Mouse (Mus musculus): ENCODE measurements around the gene Map3k1.

Map3k1 gene

GRCm38 (mm10) chr13:111808637-111809465 lies at the start of gene Map3k1:
Map3k1 (minus strand) TSS chr13:111808993.
- DNase-seq = peak; percentile 88

DNA sequence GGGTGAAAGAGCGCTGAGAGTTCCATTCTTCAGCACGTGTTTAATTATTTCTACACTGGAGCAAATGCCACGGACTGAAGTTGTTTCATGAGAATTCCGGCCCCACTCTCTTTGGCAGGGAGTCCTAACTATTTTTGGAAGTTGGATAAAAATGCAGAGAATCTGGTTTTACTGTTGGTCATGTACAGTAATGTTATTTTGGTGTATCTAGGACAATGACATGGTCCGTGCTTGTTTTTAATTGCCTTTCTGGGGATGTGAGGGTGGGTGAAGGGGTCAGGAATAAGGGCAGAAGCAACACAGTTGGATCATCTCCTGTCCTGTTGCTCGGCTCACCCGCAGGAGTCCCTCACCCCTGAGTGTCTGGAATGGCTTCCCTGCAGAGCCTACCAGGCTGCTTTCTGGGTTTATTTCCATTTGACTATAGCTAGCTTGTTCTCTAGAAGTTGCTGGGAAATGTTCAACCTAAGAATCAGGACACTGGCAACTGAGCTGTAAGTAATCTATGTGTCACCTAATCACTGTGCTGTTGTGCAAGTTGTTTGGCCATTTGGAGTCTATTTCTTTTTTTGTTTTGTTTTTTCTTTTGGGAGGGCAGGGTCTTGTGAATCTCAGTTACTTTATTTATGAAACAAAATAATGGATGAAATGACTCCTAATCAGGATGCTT lies 48.1 kb upstream of the Map3k1 start:
- no peak for DNase-seq

DNA sequence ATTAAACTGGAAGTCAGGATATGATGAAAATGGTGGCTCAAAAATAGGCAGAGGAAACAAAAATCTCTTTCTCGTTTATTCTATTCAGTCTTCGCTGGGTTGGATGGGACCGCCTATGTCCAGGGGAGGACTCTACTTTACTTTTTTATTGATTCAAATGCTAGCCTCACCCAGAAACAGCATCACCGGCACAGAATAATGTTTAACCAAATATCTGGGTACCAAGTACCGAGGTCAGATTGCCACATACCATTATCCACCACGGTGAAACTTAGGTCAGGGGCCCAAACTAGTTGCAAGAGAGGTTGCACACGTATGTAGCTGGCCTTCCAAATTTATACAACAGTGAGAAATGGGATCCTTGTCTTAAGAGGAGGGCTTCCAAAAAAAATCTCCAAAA lies 47.4 kb upstream of the Map3k1 start:
- DNase-seq = no peak

DNA sequence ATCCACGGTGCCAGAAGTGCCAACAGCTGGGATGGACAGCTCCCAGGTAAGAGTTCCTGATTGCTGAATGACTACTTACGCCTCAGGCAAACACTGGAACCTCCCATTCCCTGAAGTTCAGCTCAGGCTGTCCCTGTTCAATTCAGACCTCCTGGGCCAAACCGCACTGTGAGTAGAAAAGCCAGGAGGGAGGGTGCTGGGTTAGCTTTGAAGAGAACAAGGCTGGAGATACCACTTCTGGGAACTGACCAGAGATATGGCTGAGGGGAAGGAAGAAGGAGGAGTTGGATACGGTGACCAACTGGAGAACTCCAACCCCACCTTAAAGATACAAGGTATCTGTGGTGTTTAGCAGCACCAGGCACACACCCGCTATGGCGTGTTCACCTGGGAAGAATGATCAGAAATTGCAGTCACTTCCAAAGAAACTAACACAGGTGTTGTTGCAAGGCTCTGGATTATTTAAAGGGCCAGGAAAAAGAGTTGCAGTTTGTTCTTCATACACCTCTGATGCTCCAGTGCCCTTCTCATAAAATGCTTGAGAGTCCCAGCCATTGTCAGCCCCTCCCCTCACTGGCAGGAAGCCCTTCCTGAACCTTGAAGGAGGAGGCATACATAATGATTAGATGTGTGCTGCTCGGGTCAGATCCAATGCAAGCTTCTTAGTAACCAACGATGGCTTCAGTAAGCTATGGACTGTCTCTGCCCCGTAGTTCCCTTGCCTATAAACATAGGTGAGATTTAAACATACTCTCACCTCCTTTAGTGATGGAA lies 43.8 kb upstream of the Map3k1 start:
- no peak for DNase-seq

DNA sequence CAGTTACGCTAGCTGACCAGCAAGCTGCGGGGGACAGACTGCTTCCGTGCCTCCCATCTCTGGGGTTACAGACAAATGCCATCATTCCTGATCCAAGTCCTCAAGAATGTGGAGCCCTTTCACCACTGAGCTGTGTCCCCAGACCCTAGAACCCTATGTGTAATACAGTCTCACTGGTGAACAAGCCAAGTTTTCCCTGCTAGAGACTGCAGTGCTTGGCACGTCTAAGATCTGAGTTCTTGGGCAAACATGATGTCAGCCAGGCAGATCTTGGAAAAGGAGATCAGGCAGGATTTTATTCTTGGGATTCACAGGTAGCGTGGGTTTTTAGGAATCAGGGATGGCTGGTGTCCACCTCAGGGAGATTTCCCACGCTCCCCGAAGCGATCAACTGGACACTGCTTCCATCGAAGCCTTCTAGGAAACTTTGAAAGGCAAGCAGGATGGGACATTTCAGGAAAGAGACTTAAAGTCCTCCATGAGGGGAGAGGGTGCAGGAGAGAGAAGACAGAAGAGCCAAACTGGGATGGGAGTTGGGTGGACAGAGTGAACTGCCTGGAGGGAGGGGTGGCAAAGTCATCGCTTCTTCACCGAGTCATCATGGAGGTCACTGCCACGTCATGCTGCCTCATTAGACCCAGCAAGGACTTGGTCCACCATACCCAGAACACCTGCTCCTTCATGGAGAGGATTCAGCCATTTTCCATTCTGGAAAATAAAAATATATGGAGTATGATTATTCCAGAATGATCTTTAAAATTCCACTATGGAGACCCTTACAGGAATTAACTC lies 41.4 kb upstream of the Map3k1 start:
- DNase-seq = no peak

DNA sequence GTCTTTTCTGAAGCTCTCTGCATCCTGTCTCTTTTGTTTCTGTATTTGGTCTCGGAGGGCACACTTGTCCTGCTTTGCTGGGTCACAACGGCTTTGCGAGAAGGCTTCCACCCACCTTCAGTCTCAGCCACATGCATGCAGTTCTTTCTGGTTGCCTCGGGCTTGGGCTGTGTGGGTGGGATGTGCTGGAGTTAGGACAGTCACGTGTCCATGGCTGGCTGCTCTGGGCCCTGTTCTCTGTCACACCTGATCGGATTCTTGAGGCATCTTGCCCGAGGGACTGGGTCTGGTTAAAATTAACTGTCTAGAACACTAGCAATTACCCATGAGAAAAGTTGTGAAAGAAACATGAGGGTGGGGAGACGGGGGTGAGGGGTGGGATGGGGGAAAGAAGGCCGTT lies 36.7 kb upstream of the Map3k1 start:
- DNase-seq = no peak

GRCm38 (mm10) chr13:111844313-111844712 lies 35.5 kb upstream of the Map3k1 start:
- DNase-seq = no peak

DNA sequence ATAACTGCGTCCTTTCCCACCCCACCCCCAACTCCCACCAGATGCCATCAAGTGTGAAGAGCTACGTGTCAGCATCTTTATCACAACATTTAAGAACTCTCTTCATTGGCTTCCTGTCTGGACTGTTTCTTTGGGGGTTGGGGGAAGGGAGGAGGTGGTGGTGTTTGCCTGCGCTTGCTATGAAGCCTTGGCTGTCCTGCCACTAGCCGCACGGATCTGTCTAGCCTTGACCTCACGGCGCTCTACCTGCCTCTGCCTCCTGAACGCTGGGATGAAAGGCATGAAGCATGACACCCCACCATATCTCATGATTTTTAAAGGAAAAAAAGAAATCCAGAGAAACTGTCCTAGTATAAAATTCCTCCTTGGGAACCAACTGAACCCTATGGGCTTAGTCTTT lies 27.0 kb upstream of the Map3k1 start:
- DNase-seq = no peak

DNA sequence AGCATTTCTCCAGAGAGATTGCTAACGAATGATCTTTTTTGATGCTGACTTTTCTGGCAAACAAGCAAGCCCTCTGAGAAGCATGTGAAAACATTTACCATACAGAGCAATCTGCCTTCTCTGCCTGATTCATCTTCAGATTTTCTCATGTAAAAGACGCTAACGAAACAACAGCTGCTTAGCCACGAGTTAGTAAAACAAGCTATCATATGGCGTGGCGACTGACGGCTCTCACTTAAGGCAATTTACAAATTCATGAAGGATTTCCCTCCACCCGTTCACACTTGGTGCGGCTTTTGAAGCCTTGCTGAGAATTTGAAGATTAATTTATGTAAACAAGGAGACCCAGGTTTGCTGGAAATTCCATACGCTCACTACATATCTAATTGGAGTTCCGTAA lies 25.8 kb upstream of the Map3k1 start:
- DNase-seq = no peak

- no peak for DNase-seq
These were observed 20.7 kb upstream of the Map3k1 start for GRCm38 (mm10) chr13:111829473-111829872.

- DNase-seq = no peak
These were observed 18.7 kb upstream of the Map3k1 start for GRCm38 (mm10) chr13:111827481-111827880.

GRCm38 (mm10) chr13:111824178-111824577 lies 15.4 kb upstream of the Map3k1 start:
- no peak for DNase-seq

DNA sequence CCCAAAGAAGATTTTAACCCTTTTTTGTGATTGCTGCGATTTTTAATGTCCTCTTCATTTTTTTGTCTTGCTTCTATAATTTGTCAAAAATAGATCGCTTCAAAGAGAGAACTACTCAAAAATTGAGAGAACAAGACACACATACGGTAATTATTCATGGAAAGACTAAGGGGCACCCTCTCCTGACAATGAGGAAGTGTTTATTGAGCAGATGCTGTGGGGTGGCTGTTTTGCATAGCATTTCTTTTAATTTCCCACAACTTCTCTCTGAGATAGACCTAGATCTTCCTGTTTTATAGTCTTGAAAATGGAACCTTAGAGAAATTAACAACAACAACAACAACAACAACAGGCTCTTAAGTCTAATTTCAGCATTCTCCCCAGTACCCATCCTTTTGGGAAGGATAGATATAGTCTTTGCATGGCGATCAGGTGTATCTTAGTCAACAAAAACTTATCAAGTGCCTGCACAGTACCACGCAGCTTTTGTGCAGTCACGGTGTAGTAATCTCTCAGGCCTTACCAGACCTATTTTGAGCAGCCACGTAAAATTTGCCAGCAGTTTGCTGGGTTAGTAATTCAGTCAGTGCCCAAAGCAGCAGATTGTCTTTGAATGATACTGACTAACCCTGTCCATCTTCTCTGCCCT lies 13.1 kb upstream of the Map3k1 start:
- no peak for DNase-seq

- no peak for DNase-seq
These were observed 11.0 kb upstream of the Map3k1 start for GRCm38 (mm10) chr13:111819618-111820385.

DNA sequence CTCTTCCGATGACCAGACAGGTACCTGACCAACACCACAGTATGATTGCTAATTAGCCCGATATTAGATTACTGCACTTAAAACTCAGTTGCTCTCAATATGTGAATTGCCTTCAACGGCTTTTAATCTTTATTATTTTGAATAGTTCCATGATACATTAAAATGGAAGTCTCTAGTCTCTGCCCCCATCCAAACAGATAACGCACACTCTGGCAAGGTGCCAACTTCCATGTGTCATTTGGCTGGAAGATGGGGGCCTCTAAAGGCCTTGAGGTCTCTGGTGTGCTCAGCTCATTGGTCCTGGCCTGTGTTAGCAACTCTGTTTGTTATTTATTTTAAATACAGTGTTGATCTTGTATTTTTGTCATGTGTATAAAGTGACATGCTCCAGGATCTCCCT lies 10.3 kb upstream of the Map3k1 start:
- DNase-seq = no peak

DNA sequence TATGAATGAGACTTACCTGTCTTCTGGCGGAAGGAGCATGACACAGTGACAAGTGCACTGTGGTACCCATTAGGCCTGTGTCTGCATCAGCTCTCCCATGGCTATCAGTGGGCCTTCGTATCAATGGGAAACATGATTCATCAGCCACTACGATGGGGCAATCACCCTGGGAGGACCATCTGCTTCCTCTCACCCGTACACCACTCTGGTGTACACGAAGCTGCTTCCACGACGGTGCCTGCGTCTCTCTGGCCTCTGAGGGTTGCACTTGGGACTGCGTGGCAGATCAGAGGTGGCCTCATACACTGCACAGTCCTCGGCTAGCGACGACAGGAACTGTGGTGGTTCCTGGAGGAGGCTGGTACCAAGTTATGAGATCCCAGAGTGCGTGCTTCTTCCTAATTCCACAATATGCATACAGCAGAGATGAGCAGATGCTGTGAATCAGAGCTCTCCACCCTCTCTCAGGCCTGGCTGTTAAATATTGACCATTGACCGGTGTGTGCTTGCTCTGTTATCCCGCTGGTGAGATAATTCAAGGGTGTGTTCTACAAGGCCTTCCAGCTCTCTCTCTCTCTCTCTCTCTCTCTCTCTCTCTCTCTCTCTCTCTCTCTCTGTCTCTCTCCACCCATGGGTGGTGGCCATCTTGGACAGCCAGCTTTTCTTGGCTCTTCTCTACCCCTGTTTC lies 9.6 kb upstream of the Map3k1 start:
- DNase-seq = no peak

GRCm38 (mm10) chr13:111817773-111818172 lies 9.0 kb upstream of the Map3k1 start:
- no peak for DNase-seq

DNA sequence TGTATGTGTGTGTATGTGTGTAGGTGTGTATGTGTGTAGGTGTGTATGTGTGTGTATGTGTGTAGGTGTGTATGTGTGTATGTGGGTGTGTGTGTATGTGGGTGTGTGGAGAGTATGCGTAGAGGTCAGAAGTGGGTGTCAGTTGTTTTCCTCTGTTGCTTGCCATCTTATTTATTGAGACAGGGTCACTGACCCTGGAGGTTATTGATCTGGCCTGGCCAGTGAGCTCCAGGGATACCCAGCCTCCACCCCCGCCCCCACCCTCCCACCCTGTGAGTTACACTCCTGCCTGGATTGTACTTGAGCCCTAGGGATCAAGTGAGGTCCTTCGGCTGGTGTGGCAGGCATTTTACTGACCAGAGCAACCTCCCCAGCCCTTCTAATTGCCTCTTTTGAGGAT lies 7.6 kb upstream of the Map3k1 start:
- DNase-seq = no peak

- DNase-seq = no peak
These were observed 6.7 kb upstream of the Map3k1 start for GRCm38 (mm10) chr13:111815486-111815885.

DNA sequence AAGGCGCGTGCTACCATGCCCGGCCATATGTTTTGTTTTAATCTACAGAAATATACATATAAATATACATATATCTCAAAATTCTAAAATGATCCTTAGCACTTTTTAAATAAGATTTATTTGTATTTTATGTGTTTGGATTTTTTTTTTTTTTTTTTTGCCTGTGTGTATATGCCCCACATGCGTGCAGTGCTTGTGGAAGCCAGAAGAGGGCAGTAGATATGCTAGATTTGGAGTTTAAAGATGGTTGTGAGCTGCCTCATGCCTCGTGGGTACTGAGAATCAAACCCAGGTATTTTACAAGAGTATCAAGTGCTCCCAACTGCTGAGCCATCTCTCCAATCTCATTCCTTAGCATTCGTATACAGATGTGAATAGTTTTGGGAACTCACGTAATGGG lies 6.2 kb upstream of the Map3k1 start:
- DNase-seq = no peak

GRCm38 (mm10) chr13:111812647-111813046 lies 3.9 kb upstream of the Map3k1 start:
- no peak for DNase-seq
